Mouse (Mus musculus) olfactory bulb, adult 2 months (tissue): ENCODE data around the gene Ctnnbl1. TPM values are rescaled to one million over a fixed set of nuclear protein-coding genes. Genes with fewer than 3 reads are reported as not detected.

ENCODE experiments used
- H3K27ac ChIP-seq: fragments of 200-500 bp; 2 replicates; pipeline ENCODE4 v1.5.1; 2012; ENCODE audit warnings: low read depth, low read length; ENCODE audit not compliant: insufficient read depth
- H3K4me1 ChIP-seq: fragments of 200-500 bp; 2 replicates; pipeline ENCODE4 v1.6.1; 2012; ENCODE audit warnings: low read length; ENCODE audit not compliant: control insufficient read depth, insufficient read depth
- H3K4me3 ChIP-seq: fragments of 200-500 bp; 2 replicates; pipeline ENCODE4 v1.5.1; 2012; ENCODE audit warnings: mild to moderate bottlenecking, low read depth, low read length, moderate library complexity; ENCODE audit not compliant: insufficient read depth
- CTCF ChIP-seq: fragments of 200-500 bp; IDR thresholded peaks from 2 replicates; pipeline ENCODE4 v1.5.1; 2012; ENCODE audit warnings: low read depth, mild to moderate bottlenecking, low read length, moderate library complexity; ENCODE audit not compliant: insufficient read depth
- POLR2A ChIP-seq: fragments of 200-500 bp; IDR thresholded peaks from 2 replicates; pipeline ENCODE4 v1.6.1; 2012; ENCODE audit warnings: mild to moderate bottlenecking, low read depth, low read length, moderate library complexity; ENCODE audit not compliant: insufficient read depth
- WGBS: fragments of 180-500 bp; shearing (Covaris S2); methylation state at CpG from one replicate; pipeline ENCODE4 v1.1.7; 2018; 5-methylcytosine and 5-hydroxymethylcytosine counted together
- polyA plus RNA-seq: library from polyadenylated mRNA; stranded (reverse); fragments of >200 nt; gene quantifications from 2 replicates; pipeline ENCODE4 v1.2.4, GENCODE M21; 2012; ENCODE audit warnings: low replicate concordance; ENCODE audit not compliant: missing spikeins, insufficient read depth, insufficient read length

Gene Ctnnbl1
- polyA plus RNA-seq, 1 experiment, result not detected

- H3K4me1 ChIP-seq, result peaks cover 8% of the 10 kb centered on the region
- WGBS, result 95% methylated on average over 5 of the region's 5 CpGs
- TF ChIP-seq CTCF (no peak), POLR2A (no peak)
- no peak overlapping the region for H3K4me3 ChIP-seq
- H3K27ac ChIP-seq, result no peak overlapping the region
These were observed 21.2 kb downstream of the Ctnnbl1 start for GRCm38 (mm10) chr2:157758395-157758794.

GRCm38 (mm10) chr2:157759717-157760116 is 22.5 kb downstream of the Ctnnbl1 start:
- H3K4me3 ChIP-seq, result no peak overlapping the region
- WGBS, result 83% methylated on average over 6 of the region's 6 CpGs
- TF ChIP-seq POLR2A (no peak), CTCF (no peak)
- peaks cover 5% of the 10 kb centered on the region for H3K4me1 ChIP-seq
- H3K27ac ChIP-seq, result no peak overlapping the region

- H3K27ac ChIP-seq, result no peak overlapping the region
- no peak for TF ChIP-seq POLR2A
- no peak for TF ChIP-seq CTCF
- WGBS, result 51% methylated on average over 4 of the region's 4 CpGs
- peaks cover 9% of the 10 kb centered on the region; the same call in 1 of the 2 replicates for H3K4me1 ChIP-seq
- no peak overlapping the region for H3K4me3 ChIP-seq
These were observed 25.7 kb downstream of the Ctnnbl1 start for GRCm38 (mm10) chr2:157762903-157763302.

- WGBS, result 57% methylated on average over 7 of the region's 7 CpGs
- TF ChIP-seq CTCF, result no peak
- no peak for TF ChIP-seq POLR2A
- Histone ChIP-seq H3K4me1 (peaks cover 9% of the 10 kb centered on the region; the same call in 1 of the 2 replicates), H3K4me3 (no peak overlapping the region), H3K27ac (no peak overlapping the region)
These were observed 29.4 kb downstream of the Ctnnbl1 start for GRCm38 (mm10) chr2:157766591-157766990.

- TF ChIP-seq CTCF (no peak), POLR2A (no peak)
- Histone ChIP-seq H3K4me1 (peaks cover 16% of the 10 kb centered on the region), H3K27ac (no peak overlapping the region), H3K4me3 (no peak overlapping the region)
- WGBS, result 58% methylated on average over 10 of the region's 10 CpGs
These were observed 31.7 kb downstream of the Ctnnbl1 start for GRCm38 (mm10) chr2:157768682-157769429.

- no peak overlapping the region for H3K27ac ChIP-seq
- WGBS, result 65% methylated on average over 3 of the region's 3 CpGs
- H3K4me1 ChIP-seq, result peaks cover 15% of the 10 kb centered on the region
- no peak overlapping the region for H3K4me3 ChIP-seq
- TF ChIP-seq CTCF (no peak), POLR2A (no peak)
These were observed 33.6 kb downstream of the Ctnnbl1 start for GRCm38 (mm10) chr2:157770761-157771160.

GRCm38 (mm10) chr2:157773661-157774060 is 36.5 kb downstream of the Ctnnbl1 start:
- WGBS, result 100% methylated on average over 1 of the region's 1 CpGs
- Histone ChIP-seq H3K27ac (no peak overlapping the region), H3K4me1 (peaks cover 20% of the 10 kb centered on the region), H3K4me3 (no peak overlapping the region)
- TF ChIP-seq CTCF (no peak), POLR2A (no peak)

GRCm38 (mm10) chr2:157775957-157776356 is 38.8 kb downstream of the Ctnnbl1 start:
- Histone ChIP-seq H3K27ac (0 out of 2 replicates have a peak overlapping the region, but pooled peaks have one; percentile 29), H3K4me3 (no peak overlapping the region), H3K4me1 (peaks cover 20% of the 10 kb centered on the region)
- 40% methylated on average over 2 of the region's 2 CpGs for WGBS
- no peak for TF ChIP-seq CTCF
- TF ChIP-seq POLR2A, result no peak

GRCm38 (mm10) chr2:157780956-157781355 is 43.8 kb downstream of the Ctnnbl1 start:
- peaks cover 17% of the 10 kb centered on the region for H3K4me1 ChIP-seq
- no peak overlapping the region for H3K27ac ChIP-seq
- WGBS, result 68% methylated on average over 3 of the region's 3 CpGs
- no peak for TF ChIP-seq POLR2A
- TF ChIP-seq CTCF, result no peak
- H3K4me3 ChIP-seq, result no peak overlapping the region
